Mouse (Mus musculus): Measurements from ENCODE around the gene Psmd12.
"Not testable (repeated sequence)": the region's sequence is repeated elsewhere in the genome, so short reads cannot be mapped to it uniquely, and the experiment has no call there.

The Psmd12 gene

DNA sequence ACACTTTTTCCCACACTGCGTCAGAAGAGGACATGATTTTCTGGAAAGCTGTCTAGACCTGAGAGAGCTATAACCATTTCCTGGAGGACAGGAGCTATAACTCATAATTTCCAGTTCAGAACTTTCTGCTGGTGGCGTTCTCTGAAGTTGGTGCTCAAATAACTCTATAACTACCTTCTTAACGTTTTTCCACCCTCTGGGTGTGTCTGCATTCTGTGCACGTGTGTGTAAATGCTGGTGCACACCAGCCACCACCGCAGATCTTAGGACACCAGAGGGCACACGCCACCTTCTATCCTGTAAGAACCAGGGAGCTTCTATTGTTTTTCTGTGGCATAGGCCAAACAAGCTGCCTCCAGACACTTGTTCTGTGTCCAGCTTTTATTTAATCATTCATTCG is 20.3 kb upstream of the Psmd12 start:
- no peak for ATAC-seq (ENCODE audit: insufficient number of reproducible peaks, low FRiP score, low TSS enrichment)

DNA sequence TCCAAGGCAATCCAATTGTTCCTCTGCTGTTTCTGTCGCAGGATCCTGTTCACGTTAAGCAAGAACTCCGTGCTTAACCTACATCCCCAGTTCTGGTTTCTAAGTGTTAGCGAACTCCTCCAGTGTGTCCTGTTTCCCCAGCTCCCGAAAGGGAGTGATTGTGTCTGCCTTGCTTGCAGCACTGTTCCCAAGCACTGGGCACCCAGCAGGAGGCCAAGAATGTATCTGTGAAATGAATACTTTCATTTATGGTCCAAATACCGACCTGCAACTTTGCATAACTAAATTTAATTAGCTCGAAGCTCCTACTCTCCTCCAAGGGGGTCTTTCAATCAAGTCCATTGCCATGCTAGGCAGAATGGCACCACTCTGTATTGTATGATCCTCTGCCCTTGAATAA is 19.5 kb upstream of the Psmd12 start:
- no peak for ATAC-seq (ENCODE audit: insufficient number of reproducible peaks, low FRiP score, low TSS enrichment)

DNA sequence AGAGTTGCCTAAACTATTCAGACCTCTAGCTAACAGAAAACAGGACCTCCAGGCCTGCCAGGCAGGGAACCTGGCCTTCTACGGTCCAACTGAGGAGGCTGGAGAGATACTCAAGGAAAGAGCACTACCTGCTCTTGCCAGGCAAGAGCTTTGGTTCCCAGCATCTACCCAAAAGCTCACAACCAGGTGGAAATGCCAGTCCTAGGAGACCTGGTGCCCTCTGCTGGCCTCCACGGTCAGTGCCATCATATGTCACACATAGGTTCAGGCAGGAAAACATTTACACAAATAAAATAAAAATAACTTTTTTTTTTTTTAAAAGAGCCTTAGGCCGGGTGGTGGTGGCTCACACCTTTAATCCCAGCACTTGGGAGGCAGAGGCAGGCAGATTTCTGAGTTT is 16.8 kb upstream of the Psmd12 start:
- ATAC-seq (ENCODE audit: insufficient number of reproducible peaks, low FRiP score, low TSS enrichment): no peak

DNA sequence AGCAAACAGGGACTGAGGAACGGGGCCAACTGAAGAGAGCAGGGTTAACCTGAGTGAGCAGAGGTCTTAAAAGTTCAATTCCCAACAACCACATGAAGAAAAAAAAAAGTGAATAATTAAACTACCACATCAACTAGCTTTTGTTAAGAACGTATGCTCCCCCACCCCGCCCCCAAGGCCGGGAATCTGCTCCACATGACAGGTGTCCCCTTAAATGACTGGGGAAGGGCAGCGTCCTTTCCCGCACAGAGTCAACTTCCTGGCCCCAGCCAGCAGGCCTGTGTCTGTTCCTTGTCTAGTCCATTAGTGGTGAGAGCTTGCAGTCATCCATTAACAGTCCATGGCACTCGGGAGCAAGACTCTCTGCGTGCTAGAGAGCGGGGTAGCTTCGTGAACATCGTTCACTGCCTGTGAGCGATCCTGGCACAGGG is 16.0 kb upstream of the Psmd12 start:
- no peak for ATAC-seq (ENCODE audit: insufficient number of reproducible peaks, low FRiP score, low TSS enrichment)

DNA sequence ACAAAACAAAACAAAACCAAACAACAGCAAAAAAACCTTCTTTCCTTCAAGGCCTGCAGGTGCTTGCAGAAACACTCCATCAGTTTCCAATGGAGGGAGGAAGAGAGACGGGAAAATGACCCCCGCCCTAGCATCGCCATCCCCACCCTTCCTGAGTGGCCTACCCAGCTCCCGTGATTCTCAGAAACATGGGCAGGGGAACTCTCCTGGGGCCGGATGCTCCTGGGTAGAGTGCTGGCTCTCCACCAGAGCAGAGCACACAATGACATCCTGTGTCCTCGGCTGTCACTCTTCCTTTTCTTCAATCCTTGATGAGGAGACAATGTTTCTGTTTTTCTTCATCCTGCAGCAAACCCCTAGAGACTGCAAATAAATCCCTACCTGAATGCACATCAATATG is 15.1 kb upstream of the Psmd12 start:
- no peak for ATAC-seq (ENCODE audit: insufficient number of reproducible peaks, low FRiP score, low TSS enrichment)

DNA sequence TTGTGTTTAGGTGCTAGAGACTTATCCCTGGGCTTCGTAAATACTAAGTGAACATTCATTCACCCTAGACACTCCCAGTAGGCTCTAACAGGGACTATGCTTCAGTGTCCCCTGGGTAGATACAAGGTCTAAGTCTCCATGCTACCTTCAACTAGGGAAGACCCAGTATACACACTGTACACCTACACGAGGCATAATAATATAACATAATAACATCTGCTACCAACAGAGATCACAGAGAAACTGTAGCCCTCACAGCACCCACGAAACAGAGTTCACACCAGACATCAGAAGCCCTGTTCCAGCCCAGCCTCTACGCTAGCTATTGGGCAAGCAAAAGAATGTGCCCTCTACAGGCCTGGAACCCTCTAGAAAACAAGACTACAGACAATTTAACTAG is 14.2 kb upstream of the Psmd12 start:
- no peak for ATAC-seq (ENCODE audit: insufficient number of reproducible peaks, low FRiP score, low TSS enrichment)

DNA sequence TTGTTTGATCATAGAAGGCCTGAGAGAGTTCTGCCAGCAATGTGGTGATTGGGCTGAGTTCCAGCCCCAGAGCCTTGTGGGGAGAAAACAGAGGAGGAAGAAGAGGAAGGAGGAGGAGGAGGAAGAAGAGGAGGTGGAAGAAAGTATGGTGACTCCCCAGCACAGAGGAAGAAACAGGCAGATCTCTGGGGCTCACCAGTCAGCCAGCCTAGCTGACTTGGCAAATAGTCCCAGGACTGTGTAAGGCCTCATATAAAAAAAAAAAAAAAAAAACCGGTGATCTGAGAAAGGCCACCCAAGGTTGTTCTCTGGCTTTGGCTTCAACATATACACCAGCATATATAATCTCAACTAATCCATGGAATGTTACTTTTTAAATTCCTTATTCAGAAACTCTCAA is 13.3 kb upstream of the Psmd12 start:
- no peak for ATAC-seq (ENCODE audit: insufficient number of reproducible peaks, low FRiP score, low TSS enrichment)

DNA sequence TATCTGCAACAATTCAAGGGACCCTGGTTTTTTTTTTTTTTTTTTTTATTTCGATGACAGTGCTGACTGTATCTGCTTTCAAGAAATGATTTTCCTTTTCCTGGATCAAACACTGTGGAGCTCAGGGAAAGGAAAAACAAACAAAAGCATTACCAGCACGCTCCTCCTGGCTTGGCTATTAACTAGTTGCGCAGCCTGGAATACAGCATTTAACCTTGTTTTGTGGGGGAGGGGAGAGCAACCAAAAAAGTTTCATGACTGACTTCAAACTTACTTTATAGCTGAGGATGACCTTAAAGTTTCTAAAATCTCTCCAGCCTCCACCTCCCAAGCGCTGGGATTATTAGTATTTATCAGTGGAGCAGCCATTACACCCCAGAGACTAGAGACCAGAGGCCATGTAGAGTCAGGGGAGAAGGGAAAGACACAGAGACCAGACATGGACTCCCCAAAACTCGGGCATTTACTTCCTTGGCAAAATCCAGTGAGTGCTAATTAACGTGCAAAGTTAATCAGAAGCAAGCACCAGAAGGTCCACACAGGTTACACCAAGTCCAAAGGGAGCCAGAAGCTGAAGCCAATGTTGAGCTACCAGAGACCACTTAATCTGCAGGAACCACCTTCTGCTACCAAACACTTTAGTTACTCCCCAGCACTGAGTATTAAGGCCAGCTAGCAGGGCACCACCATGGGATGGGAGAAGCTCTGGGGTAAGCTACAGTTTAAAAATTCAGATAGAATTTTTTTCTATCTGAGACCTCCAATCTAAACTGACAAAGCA is 12.5 kb upstream of the Psmd12 start:
- no peak for ATAC-seq (ENCODE audit: insufficient number of reproducible peaks, low FRiP score, low TSS enrichment)

DNA sequence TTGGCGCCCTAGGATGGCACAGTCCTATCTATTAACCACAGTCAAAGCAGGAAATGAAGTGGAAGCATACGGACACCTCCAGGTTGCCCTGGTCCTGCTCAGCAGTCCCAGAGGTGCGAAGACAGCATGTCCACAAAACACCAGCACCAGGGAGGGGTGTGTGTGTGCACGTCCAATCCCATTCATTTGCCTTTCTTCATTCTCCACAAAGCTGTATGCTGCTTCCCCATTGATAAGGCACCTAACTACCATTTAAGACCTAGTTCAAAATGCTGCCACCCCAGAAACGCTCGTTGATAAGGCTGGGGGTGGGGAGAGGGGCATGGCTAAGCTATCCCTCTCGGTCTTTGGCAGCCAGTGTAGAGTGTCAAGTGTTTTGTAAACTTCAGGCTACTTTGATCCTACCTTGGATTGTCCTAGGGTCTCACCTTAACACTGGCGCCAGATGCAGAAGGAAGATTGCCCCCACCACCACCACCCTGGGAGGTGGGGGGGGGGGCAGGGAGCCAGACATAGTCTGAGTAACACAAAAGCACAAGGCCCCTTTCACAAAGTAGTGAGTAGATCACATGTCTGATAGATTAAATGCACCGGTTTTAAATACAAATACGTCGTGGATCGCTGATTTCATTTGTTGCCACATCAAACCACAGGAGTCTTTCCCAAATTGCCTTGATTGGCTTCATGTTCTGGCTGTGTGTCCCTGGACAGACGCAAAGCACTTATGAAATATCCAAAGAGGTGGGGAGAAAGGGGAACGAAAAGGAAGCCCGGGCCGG is 10.8 kb upstream of the Psmd12 start:
- ATAC-seq (ENCODE audit: insufficient number of reproducible peaks, low FRiP score, low TSS enrichment): 0 out of 2 replicates have a peak, but pooled peaks have one; percentile 4

DNA sequence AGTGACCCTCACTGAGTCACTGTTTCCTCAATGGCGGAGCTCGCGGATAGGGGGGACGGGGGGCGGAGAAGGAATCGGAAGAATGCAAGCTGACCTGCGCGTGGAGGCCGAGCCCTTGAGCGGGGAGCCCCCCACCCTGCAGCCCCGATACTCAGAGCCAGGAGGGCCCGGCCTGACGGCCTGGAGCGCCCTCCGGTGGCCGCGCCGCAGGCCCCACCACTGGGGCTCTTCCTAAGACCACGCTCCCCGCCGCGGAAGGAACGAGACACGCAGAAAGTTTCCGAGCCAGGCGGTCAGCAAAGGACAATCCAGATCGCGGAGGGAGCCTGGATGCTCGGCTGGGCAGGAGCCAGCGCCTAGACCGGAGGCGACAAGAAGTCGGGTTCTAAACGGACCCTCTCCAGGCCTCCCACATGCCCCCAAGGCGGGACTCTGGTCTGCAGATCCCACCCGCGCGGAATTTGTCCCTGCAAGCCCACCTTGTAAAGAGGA is 10.2 kb upstream of the Psmd12 start:
- ATAC-seq (ENCODE audit: insufficient number of reproducible peaks, low FRiP score, low TSS enrichment): peak; percentile 47; the same call in 1 of the 2 replicates

DNA sequence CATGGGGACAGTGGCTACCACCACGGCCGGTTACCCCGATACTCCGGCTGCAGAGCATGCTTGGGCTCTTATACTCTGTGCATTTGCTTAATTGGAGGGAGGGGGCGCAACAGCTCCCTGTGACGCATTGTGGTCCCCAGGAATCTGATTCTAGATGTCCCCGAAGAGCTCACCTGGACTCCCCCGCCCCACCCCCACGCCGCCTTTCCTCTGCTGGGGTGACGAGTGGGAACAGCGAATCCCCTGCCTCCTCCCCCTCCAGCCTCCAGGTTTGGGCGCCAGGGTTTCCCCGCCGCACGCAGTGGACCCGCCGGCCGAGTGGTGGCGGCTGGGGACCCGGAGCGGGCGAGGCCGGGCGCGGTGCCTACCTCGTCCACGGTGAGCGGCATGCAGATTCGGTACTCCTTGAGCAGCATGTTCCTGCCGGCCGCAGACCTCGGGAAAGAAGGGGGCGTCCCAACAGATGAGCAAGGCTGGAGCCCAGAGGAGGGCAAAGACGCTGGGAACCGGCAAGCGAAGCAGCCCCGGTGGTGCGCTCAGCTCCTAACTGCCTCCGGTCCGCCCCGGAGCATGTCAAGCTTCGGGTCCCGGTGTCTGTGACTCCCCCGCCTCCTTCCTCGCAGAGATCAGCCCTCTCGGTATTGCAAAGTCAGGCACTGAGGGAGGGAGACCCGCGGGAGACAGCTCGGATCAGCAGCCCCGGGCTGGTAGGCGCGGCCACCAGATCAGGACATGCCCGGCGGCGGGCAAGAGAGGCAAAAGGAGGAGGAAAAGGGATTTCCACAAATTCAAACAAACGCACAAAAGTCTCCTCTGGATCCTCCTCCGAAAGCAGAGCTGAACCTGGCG is 9.5 kb upstream of the Psmd12 start:
- ATAC-seq (ENCODE audit: insufficient number of reproducible peaks, low FRiP score, low TSS enrichment): peak; percentile 22; the same call in 1 of the 2 replicates

DNA sequence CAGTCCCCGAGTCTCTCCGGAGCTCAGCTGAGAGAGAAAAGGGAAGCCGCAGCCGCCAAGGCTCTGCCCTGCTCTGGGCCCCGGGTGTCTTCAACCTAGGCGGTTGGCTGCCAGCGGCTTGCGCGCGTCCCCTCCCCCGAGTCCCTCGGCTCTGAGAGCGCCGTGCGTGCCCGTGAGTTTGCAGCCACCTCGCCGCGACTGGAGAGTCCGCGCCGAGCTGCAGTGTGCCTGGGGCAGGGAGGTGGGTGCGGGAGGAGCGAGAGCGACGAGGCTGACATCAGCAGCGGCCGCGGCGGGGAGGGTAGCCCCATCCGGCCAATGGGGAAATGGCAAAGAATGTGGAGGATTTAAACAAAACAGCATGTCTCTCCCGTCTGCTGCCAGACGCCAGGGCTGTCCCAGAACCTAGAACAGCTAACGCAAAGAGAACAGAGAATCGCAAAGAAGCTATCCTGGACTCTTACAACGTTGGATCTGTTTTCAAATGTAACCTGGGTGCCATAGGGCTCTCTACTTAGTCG is 8.7 kb upstream of the Psmd12 start, which contains the start of gene Pitpnc1:
Gene Pitpnc1 (minus strand): TSS at position 179 of the 521 bp plus-strand sequence.
- ATAC-seq (ENCODE audit: insufficient number of reproducible peaks, low FRiP score, low TSS enrichment): peak; percentile 87

DNA sequence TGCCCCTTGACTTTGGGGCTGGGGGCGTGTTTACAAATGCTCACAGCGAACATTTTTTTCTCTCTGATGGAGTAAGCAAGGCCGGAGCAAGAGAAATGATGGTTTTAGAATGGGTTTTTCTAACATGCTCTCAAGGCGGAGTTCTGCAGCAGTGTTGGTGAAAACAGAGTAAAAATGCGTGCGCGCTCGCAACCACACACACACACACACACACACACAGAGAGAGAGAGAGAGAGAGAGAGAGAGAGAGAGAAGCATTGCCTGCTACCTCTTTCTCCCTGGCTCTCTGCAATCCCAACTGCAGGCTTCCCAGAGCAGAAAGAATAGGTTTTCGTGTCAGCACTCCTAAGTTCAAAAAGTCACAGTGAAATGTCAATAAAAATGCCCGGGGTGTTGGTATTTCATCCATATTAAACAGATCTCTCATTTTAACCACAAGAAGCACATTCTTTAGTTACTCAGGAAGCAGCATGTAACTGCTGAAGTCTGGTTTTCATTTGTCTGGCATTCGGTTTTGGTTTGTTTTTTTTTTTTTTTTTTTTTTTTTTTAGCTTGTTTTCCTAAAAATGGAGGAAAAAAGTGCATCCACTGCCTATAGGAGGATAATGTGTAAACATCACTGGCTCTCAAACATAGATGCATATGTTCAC is 8.1 kb upstream of the Psmd12 start:
- ATAC-seq (ENCODE audit: insufficient number of reproducible peaks, low FRiP score, low TSS enrichment): no peak

DNA sequence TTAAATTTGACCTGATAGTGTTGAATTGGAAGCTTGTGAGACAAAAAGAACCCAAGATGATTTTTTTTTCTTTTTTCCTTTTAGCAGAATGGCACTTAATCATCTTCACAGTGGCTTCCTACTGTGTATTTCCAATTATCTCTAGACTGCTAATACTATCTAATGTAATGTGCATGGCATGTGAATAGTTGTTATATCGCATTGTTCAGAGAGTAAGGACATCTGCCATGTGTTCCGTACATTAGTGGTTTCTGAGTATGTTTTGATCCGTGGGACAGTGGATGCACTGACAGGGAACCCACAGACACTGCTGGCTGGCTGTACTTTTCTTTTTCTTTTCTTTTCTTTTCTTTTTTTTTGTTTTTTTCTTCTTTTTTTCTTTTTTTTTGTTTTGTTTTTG is 7.0 kb upstream of the Psmd12 start:
- no peak for ATAC-seq (ENCODE audit: insufficient number of reproducible peaks, low FRiP score, low TSS enrichment)

DNA sequence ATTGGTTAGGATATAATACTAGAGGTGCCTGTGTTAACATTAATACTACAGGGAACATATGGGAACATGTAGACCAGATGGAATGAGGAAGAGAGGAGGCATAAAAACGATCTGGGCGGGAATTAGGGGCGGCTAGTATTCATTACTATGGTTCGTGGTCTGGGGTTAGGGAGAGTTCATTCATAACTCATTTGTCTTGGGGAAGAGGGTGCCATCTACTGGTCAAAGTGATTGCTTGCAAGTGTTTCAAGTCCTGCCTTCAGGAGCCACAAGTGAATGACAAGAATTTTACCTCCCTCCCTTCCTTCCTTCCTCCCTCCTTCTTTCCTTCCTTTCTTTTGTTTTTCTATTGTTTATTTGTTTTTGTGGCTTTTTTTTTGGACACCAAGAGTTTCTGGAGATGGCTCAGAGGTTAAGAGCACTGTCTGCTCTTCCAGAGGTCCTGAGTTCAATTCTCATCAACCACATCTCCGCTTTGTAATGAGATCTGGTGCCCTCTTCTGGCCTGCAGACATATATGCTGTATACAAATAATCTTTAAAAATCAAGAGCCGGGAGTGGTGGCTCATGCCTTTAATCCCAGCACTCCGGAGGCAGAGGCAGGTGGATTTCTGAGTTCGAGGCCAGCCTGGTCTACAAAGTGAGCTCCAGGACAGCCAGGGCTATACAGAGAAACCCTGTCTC is 6.0 kb upstream of the Psmd12 start:
- ATAC-seq (ENCODE audit: insufficient number of reproducible peaks, low FRiP score, low TSS enrichment): no peak

DNA sequence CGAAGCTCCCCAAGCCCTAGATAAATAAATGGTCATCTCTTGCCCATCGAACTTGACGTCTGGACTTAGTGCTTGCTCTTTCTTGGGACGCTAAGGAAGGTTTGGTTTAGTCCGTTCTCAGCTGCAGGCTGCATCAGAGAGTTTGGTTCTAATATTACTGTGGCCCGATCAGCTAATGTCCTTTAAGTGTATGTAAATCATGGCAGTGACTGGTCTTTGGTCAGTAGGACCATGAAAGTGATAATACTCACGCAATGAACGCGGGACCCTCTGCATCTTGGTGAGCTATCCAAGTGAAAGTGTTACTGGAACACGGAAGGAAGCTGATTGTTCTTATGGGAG is 549 bp downstream of the Psmd12 start:
- no peak for ATAC-seq (ENCODE audit: insufficient number of reproducible peaks, low FRiP score, low TSS enrichment)

DNA sequence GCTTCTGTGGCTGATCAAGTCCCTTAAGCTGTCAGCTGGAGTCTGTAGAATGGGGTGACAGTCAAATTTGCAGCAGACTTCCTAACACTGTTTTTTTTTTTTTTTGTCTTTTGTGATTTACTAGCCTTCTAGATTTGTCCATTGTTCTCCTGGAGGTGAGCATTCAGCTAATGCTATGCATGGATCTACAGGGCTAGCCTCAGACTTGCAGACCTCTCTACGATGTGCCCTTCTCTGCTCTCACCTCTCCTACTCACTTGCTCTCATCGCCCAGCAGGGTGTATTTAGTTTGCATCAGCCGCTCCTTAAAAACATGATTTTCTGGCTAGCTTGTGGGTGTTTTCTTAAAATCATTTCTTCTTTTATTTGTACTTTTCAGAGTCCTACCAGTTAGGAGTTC is 5.1 kb downstream of the Psmd12 start:
- no peak for ATAC-seq (ENCODE audit: insufficient number of reproducible peaks, low FRiP score, low TSS enrichment)

DNA sequence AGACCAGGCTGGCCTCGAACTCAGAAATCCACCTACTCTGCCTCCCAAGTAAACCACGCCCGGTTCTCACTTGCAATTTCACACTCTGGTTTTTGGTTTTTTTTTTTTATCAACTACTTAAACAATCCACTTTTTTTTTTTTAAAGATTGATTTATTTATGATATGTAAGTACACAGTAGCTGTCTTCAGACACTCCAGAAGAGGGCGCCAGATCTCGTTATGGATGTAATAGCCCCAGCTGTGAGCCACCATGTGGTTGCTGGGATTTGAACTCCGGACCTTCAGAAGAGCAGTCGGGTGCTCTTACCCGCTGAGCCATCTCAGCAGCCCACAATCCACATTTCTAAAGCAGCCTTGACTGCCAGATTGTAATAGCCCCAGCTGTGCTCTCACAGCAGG is 23.5 kb downstream of the Psmd12 start:
- no peak for ATAC-seq (ENCODE audit: insufficient number of reproducible peaks, low FRiP score, low TSS enrichment)

DNA sequence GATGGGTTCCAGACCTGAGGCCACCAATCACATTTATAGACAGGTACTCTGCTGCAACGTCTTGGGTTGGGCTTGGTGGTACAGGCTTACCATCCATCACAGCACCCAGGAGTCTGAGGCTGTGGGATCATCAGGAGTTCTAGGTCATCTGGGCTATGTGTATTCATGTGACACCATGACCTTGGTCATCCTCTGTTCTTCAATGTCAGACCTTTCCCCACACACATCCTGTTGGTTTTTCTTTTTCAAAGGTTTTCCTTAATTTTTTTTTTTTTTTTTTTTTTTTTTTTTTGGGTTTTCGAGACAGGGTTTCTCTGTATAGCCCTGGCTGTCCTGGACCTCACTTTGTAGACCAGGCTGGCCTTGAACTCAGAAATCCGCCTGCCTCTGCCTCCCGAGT is 25.1 kb downstream of the Psmd12 start:
- ATAC-seq (ENCODE audit: insufficient number of reproducible peaks, low FRiP score, low TSS enrichment): not testable (repeated sequence)

All from cerebellum, adult (tissue).